Mouse (Mus musculus): ENCODE measurements around the gene Itga11. TPM values are rescaled to one million over a fixed set of nuclear protein-coding genes. Genes with fewer than 3 reads are reported as not detected.

The Itga11 gene
- polyA plus RNA-seq, 1 experiment from 2014 or later = 0.19 TPM

DNA sequence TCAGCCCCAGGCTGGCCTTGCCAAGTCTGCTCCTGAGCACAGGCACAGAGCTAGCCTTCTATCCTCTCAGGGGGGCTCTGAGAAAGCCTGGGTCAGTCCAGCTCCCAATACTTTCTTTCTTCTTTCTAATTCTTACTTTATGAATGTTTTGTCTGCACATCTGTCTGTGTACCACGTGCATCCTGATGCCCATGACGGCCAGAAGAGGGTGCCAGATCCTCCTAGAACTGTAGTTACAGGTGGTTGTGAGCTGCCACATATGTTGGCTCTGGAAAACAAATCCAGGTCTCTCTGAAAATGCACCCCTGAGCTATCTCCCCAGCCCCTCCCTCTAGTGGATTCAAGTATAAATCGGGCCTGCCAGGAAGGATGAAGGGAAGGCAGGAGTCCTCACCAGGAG lies 82.0 kb downstream of the Itga11 start:
- Histone ChIP-seq H3K4me1 (replicated peaks; ENCODE audit: control insufficient read depth, insufficient read depth, low read length) (no peaks in the 10 kb centered on the region), H3K27me3 (replicated peaks; ENCODE audit: control insufficient read depth, insufficient read depth, low read length) (no peaks in the 10 kb centered on the region), H3K36me3 (ENCODE audit: control insufficient read depth, insufficient read depth, low read length) (no peaks in the 10 kb centered on the region), H3K27ac (ENCODE audit: low read depth, low read length) (no peak overlapping the region), H3K4me3 (ENCODE audit: low read depth, low read length) (no peak overlapping the region), H3K9me3 (ENCODE audit: control insufficient read depth, low read length) (no peaks in the 10 kb centered on the region), H3K9ac (ENCODE audit: low read depth, low read length) (no peak overlapping the region), H3K4me2 (no peak overlapping the region)
- ATAC-seq (replicated peaks; ENCODE audit: low FRiP score) (no peak), DNase-seq (ENCODE audit: low spot score) (no peak)
- 46% methylated on average over 3 of the region's 3 CpGs for WGBS

- Histone ChIP-seq H3K9me3 (ENCODE audit: control insufficient read depth, low read length) (no peaks in the 10 kb centered on the region), H3K4me1 (replicated peaks; ENCODE audit: control insufficient read depth, insufficient read depth, low read length) (no peaks in the 10 kb centered on the region), H3K27me3 (replicated peaks; ENCODE audit: control insufficient read depth, insufficient read depth, low read length) (no peaks in the 10 kb centered on the region), H3K27ac (ENCODE audit: low read depth, low read length) (no peak overlapping the region), H3K36me3 (ENCODE audit: control insufficient read depth, insufficient read depth, low read length) (no peaks in the 10 kb centered on the region), H3K4me2 (peak overlapping the region; percentile 1; the same call in 1 of the 2 replicates), H3K4me3 (ENCODE audit: low read depth, low read length) (no peak overlapping the region), H3K9ac (ENCODE audit: low read depth, low read length) (no peak overlapping the region)
- ATAC-seq (replicated peaks; ENCODE audit: low FRiP score) (no peak), DNase-seq (ENCODE audit: low spot score) (no peak)
- 19% methylated on average over 13 of the region's 13 CpGs for WGBS
Measured at GRCm38 (mm10) chr9:62763478-62763877, 85.9 kb downstream of the Itga11 start.

GRCm38 (mm10) chr9:62765346-62765745 lies 87.7 kb downstream of the Itga11 start:
- 62% methylated on average over 4 of the region's 4 CpGs for WGBS
- H3K9me3 ChIP-seq (ENCODE audit: control insufficient read depth, low read length) = no peaks in the 10 kb centered on the region
- no peaks in the 10 kb centered on the region for H3K4me1 ChIP-seq (replicated peaks; ENCODE audit: control insufficient read depth, insufficient read depth, low read length)
- H3K4me3 ChIP-seq (ENCODE audit: low read depth, low read length) = no peak overlapping the region
- no peaks in the 10 kb centered on the region for H3K36me3 ChIP-seq (ENCODE audit: control insufficient read depth, insufficient read depth, low read length)
- H3K4me2 ChIP-seq = no peak overlapping the region
- H3K27ac ChIP-seq (ENCODE audit: low read depth, low read length) = no peak overlapping the region
- DNase-seq (ENCODE audit: low spot score) (no peak), ATAC-seq (replicated peaks; ENCODE audit: low FRiP score) (no peak)
- H3K27me3 ChIP-seq (replicated peaks; ENCODE audit: control insufficient read depth, insufficient read depth, low read length) = no peaks in the 10 kb centered on the region
- no peak overlapping the region for H3K9ac ChIP-seq (ENCODE audit: low read depth, low read length)

DNA sequence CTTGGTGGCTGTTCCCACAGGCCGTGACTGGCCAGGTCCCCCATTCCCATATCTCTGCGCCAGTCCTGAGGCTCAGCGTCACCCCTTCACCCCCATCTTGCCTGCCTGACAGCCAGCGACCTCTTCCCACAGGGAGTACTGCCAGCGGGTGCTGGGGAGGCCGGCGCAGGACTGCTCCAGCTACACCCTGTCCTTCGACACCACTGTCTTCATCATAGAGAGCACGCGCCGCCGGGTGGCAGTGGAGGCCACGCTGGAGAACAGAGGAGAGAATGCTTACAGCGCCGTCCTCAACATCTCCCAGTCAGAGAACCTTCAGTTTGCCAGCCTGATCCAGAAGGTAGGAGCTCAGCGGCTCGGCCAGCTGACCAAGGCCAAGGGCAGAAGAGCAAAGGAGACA lies 89.8 kb downstream of the Itga11 start:
- H3K4me1 ChIP-seq (replicated peaks; ENCODE audit: control insufficient read depth, insufficient read depth, low read length) = no peaks in the 10 kb centered on the region
- ATAC-seq (replicated peaks; ENCODE audit: low FRiP score) (no peak), DNase-seq (ENCODE audit: low spot score) (no peak)
- no peak overlapping the region for H3K4me3 ChIP-seq (ENCODE audit: low read depth, low read length)
- no peak overlapping the region for H3K4me2 ChIP-seq
- WGBS = 64% methylated on average over 16 of the region's 17 CpGs
- no peak overlapping the region for H3K9ac ChIP-seq (ENCODE audit: low read depth, low read length)
- H3K36me3 ChIP-seq (ENCODE audit: control insufficient read depth, insufficient read depth, low read length) = no peaks in the 10 kb centered on the region
- H3K27me3 ChIP-seq (replicated peaks; ENCODE audit: control insufficient read depth, insufficient read depth, low read length) = no peaks in the 10 kb centered on the region
- H3K9me3 ChIP-seq (ENCODE audit: control insufficient read depth, low read length) = no peaks in the 10 kb centered on the region
- H3K27ac ChIP-seq (ENCODE audit: low read depth, low read length) = no peak overlapping the region

DNA sequence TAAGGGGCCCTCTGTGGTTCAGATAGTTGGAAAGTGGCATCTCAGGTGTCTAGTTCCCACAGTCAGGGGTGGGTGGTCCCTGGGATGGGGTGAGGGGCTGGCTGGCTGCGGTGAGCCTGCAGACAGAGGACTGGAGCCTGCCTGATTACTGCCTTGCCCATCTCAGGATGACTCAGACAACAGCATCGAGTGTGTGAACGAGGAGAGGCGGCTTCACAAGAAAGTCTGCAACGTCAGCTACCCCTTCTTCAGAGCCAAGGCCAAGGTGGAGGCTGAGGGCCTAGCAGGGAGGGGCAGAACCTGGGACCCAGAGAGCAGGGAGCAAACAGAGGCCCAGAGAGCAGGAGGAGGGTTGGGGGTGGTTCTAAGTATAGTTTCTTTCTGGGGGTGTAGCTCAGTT lies 90.7 kb downstream of the Itga11 start:
- no peaks in the 10 kb centered on the region for H3K27me3 ChIP-seq (replicated peaks; ENCODE audit: control insufficient read depth, insufficient read depth, low read length)
- H3K36me3 ChIP-seq (ENCODE audit: control insufficient read depth, insufficient read depth, low read length) = no peaks in the 10 kb centered on the region
- H3K9me3 ChIP-seq (ENCODE audit: control insufficient read depth, low read length) = no peaks in the 10 kb centered on the region
- no peak overlapping the region for H3K27ac ChIP-seq (ENCODE audit: low read depth, low read length)
- no peak overlapping the region for H3K4me3 ChIP-seq (ENCODE audit: low read depth, low read length)
- ATAC-seq (replicated peaks; ENCODE audit: low FRiP score) (no peak), DNase-seq (ENCODE audit: low spot score) (no peak)
- H3K4me1 ChIP-seq (replicated peaks; ENCODE audit: control insufficient read depth, insufficient read depth, low read length) = no peaks in the 10 kb centered on the region
- WGBS = 63% methylated on average over 5 of the region's 5 CpGs
- H3K4me2 ChIP-seq = no peak overlapping the region
- no peak overlapping the region for H3K9ac ChIP-seq (ENCODE audit: low read depth, low read length)

GRCm38 (mm10) chr9:62772746-62773145 lies 95.1 kb downstream of the Itga11 start:
- no peaks in the 10 kb centered on the region for H3K4me1 ChIP-seq (replicated peaks; ENCODE audit: control insufficient read depth, insufficient read depth, low read length)
- H3K36me3 ChIP-seq (ENCODE audit: control insufficient read depth, insufficient read depth, low read length) = no peaks in the 10 kb centered on the region
- ATAC-seq (replicated peaks; ENCODE audit: low FRiP score) (no peak), DNase-seq (ENCODE audit: low spot score) (no peak)
- H3K4me2 ChIP-seq = no peak overlapping the region
- no peaks in the 10 kb centered on the region for H3K9me3 ChIP-seq (ENCODE audit: control insufficient read depth, low read length)
- no peaks in the 10 kb centered on the region for H3K27me3 ChIP-seq (replicated peaks; ENCODE audit: control insufficient read depth, insufficient read depth, low read length)
- H3K27ac ChIP-seq (ENCODE audit: low read depth, low read length) = no peak overlapping the region
- no peak overlapping the region for H3K9ac ChIP-seq (ENCODE audit: low read depth, low read length)
- 78% methylated on average over 8 of the region's 8 CpGs for WGBS
- H3K4me3 ChIP-seq (ENCODE audit: low read depth, low read length) = no peak overlapping the region

GRCm38 (mm10) chr9:62775464-62775863 lies 97.8 kb downstream of the Itga11 start:
- Histone ChIP-seq H3K4me3 (ENCODE audit: low read depth, low read length) (no peak overlapping the region), H3K9ac (ENCODE audit: low read depth, low read length) (no peak overlapping the region), H3K4me2 (no peak overlapping the region), H3K4me1 (replicated peaks; ENCODE audit: control insufficient read depth, insufficient read depth, low read length) (no peaks in the 10 kb centered on the region), H3K27me3 (replicated peaks; ENCODE audit: control insufficient read depth, insufficient read depth, low read length) (no peaks in the 10 kb centered on the region), H3K9me3 (ENCODE audit: control insufficient read depth, low read length) (no peaks in the 10 kb centered on the region), H3K27ac (ENCODE audit: low read depth, low read length) (no peak overlapping the region), H3K36me3 (ENCODE audit: control insufficient read depth, insufficient read depth, low read length) (no peaks in the 10 kb centered on the region)
- whole genome bisulfite sequencing = 49% methylated on average over 4 of the region's 4 CpGs
- no peak for ATAC-seq (replicated peaks; ENCODE audit: low FRiP score)
- DNase-seq (ENCODE audit: low spot score) = no peak

GRCm38 (mm10) chr9:62777461-62777860 lies 99.8 kb downstream of the Itga11 start:
- 6% methylated on average over 5 of the region's 5 CpGs for WGBS
- no peak overlapping the region for H3K4me3 ChIP-seq (ENCODE audit: low read depth, low read length)
- H3K9ac ChIP-seq (ENCODE audit: low read depth, low read length) = no peak overlapping the region
- H3K36me3 ChIP-seq (ENCODE audit: control insufficient read depth, insufficient read depth, low read length) = no peaks in the 10 kb centered on the region
- no peaks in the 10 kb centered on the region for H3K27me3 ChIP-seq (replicated peaks; ENCODE audit: control insufficient read depth, insufficient read depth, low read length)
- no peaks in the 10 kb centered on the region; the same call in 1 of the 2 replicates for H3K4me1 ChIP-seq (replicated peaks; ENCODE audit: control insufficient read depth, insufficient read depth, low read length)
- ATAC-seq (replicated peaks; ENCODE audit: low FRiP score) = no peak
- no peaks in the 10 kb centered on the region for H3K9me3 ChIP-seq (ENCODE audit: control insufficient read depth, low read length)
- H3K27ac ChIP-seq (ENCODE audit: low read depth, low read length) = no peak overlapping the region
- no peak overlapping the region for H3K4me2 ChIP-seq
- DNase-seq (ENCODE audit: low spot score) = peak; percentile 54

- Histone ChIP-seq H3K4me2 (no peak overlapping the region), H3K27me3 (replicated peaks; ENCODE audit: control insufficient read depth, insufficient read depth, low read length) (no peaks in the 10 kb centered on the region), H3K27ac (ENCODE audit: low read depth, low read length) (no peak overlapping the region), H3K9ac (ENCODE audit: low read depth, low read length) (no peak overlapping the region), H3K9me3 (ENCODE audit: control insufficient read depth, low read length) (no peaks in the 10 kb centered on the region), H3K4me1 (replicated peaks; ENCODE audit: control insufficient read depth, insufficient read depth, low read length) (peaks cover 11% of the 10 kb centered on the region), H3K36me3 (ENCODE audit: control insufficient read depth, insufficient read depth, low read length) (no peaks in the 10 kb centered on the region), H3K4me3 (ENCODE audit: low read depth, low read length) (no peak overlapping the region)
- ATAC-seq (replicated peaks; ENCODE audit: low FRiP score) = no peak
- WGBS = 92% methylated on average over 9 of the region's 9 CpGs
- DNase-seq (ENCODE audit: low spot score) = no peak
Measured at GRCm38 (mm10) chr9:62778721-62779120, 101.1 kb downstream of the Itga11 start.
